Mouse (Mus musculus) heart, embryonic 10.5 days (tissue): Measurements from ENCODE around the gene Olfr1002. TPM values are rescaled to one million over a fixed set of nuclear protein-coding genes. Genes with fewer than 3 reads are reported as not detected.
"Not testable (repeated sequence)": the region's sequence is repeated elsewhere in the genome, so short reads cannot be mapped to it uniquely, and the experiment has no call there.

Experiments used
- DNase-seq: peaks from one replicate; pipeline ENCODE4 v3.0.0-alpha.2; 2017; ENCODE audit warnings: low spot score
- H3K27ac ChIP-seq: fragments of 300-500 bp; sonication (generic); 2 replicates; pipeline ENCODE4 v1.5.1; 2016; ENCODE audit warnings: mild to moderate bottlenecking
- H3K27me3 ChIP-seq: fragments of 300-500 bp; sonication (generic); 2 replicates; pipeline ENCODE4 v1.6.1; 2016; ENCODE audit warnings: mild to moderate bottlenecking; ENCODE audit not compliant: poor library complexity, insufficient read depth, severe bottlenecking
- H3K36me3 ChIP-seq: fragments of 300-500 bp; sonication (generic); 2 replicates; pipeline ENCODE4 v1.6.1; 2016; ENCODE audit warnings: mild to moderate bottlenecking, moderate library complexity
- H3K4me1 ChIP-seq: fragments of 300-500 bp; sonication (generic); 2 replicates; pipeline ENCODE4 v1.6.1; 2016; ENCODE audit warnings: mild to moderate bottlenecking
- H3K4me3 ChIP-seq: fragments of 300-500 bp; sonication (generic); 2 replicates; pipeline ENCODE4 v1.5.1; 2016; ENCODE audit warnings: mild to moderate bottlenecking, moderate library complexity
- H3K9me3 ChIP-seq: fragments of 300-500 bp; sonication (generic); 2 replicates; pipeline ENCODE4 v1.6.1; 2016; ENCODE audit warnings: mild to moderate bottlenecking, moderate library complexity
- WGBS: fragments of 180-500 bp; shearing (Covaris S2); methylation state at CpG from one replicate; pipeline ENCODE4 v1.1.7; 2016; 5-methylcytosine and 5-hydroxymethylcytosine counted together
- polyA plus RNA-seq: library from polyadenylated mRNA; unstranded; fragments of >200 nt; fragmentation: Nextera tagmentation; extraction: Ambion mirVana; gene quantifications from 2 replicates; pipeline ENCODE4 v1.2.1, GENCODE M21; 2016

Gene Olfr1002
- not detected in 2 replicates for polyA plus RNA-seq

DNA sequence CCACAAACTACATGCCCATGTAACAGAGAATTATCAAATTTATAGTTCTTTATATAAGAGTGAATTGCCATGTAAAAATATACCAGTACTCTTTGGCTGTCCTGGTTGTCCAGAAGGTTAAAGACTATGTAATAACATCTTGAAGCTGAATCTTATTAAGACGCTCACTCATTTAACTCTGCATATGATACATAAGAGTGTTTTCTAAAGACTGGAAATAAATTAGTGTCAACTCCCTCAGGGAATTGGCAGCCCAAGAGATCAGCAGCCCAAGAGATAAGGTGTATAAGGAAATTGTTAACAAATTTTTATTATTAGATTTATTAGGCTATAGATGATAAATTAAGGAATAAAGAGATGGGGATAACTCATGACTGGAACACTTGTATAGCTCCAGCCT lies at the start of gene Olfr1002:
Olfr1002 (minus strand) TSS at position 101 of the 400 bp plus-strand sequence.
- H3K27ac ChIP-seq: no peak within 1 kb of the TSS
- no peaks in the 10 kb centered on the region for H3K36me3 ChIP-seq
- H3K27me3 ChIP-seq: no peaks in the 10 kb centered on the region
- H3K4me1 ChIP-seq: no peaks in the 10 kb centered on the region
- no peak within 1 kb of the TSS for H3K4me3 ChIP-seq
- H3K9me3 ChIP-seq: no peaks in the 10 kb centered on the region
- no peak for DNase-seq
- 96% methylated on average over 1 of the region's 1 CpGs for WGBS

- no peak for DNase-seq
- H3K36me3 ChIP-seq: no peaks in the 10 kb centered on the region
- no peak within 1 kb of the TSS for H3K27ac ChIP-seq
- H3K4me3 ChIP-seq: no peak within 1 kb of the TSS
- no peaks in the 10 kb centered on the region for H3K4me1 ChIP-seq
- no peaks in the 10 kb centered on the region for H3K27me3 ChIP-seq
- H3K9me3 ChIP-seq: 0 out of 2 replicates have a peak, but pooled peaks cover 3% of the 10 kb centered on the region
Observed at GRCm38 (mm10) chr2:85689131-85689530, 38.6 kb upstream of the Olfr1002 start, which contains the start of gene Olfr1008. Olfr1008 (plus strand) TSS chr2:85689431.

DNA sequence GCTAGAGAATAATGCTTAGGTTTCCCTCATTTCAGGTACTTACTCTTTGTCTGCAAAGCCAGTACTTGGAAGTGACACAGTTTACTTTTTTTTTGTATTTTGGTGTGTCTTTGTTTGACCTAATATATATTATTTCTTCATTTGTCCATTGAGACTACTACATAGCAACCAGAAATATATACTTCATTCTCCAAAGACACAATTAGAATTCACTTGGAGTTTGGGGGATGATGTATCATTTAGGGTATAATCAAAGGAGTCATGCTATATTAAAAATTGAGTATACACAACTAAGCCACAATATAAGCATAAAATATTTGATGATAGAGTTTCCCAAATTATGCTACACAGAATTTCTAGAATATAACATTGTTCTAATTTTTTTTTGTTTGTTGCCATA lies 28.2 kb upstream of the Olfr1002 start, which contains the start of gene Olfr1006:
Olfr1006 (minus strand) TSS at position 101 of the 400 bp plus-strand sequence.
- no peak within 1 kb of the TSS for H3K27ac ChIP-seq
- H3K9me3 ChIP-seq: no peaks in the 10 kb centered on the region
- no peak for DNase-seq
- H3K36me3 ChIP-seq: no peaks in the 10 kb centered on the region
- no peak within 1 kb of the TSS for H3K4me3 ChIP-seq
- H3K4me1 ChIP-seq: no peaks in the 10 kb centered on the region
- H3K27me3 ChIP-seq: no peaks in the 10 kb centered on the region

DNA sequence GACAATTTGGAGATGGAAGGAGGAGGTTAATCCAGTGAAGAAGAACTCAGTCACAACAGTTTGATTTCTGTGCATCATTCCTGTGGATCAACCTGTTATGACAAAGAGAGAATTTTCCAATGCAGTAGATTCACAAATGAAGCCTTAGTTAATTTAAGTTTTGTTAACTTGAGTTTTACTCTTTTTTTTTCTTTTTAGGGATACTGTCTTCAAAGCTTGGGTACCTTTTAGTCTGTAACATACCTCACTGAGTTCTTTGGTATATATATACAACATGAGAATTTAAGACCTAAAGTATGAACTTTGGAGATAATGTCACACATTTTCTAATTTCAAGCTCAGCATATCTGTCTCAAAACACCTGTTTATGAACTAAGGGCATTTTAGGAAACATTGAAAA lies 13.9 kb upstream of the Olfr1002 start, which contains the start of gene Olfr154:
Olfr154 (minus strand) TSS at position 101 of the 400 bp plus-strand sequence.
- H3K36me3 ChIP-seq, H3K27ac ChIP-seq, H3K4me3 ChIP-seq, H3K9me3 ChIP-seq, DNase-seq, H3K27me3 ChIP-seq, H3K4me1 ChIP-seq: not testable (repeated sequence)

- no peaks in the 10 kb centered on the region for H3K4me1 ChIP-seq
- WGBS: 57% methylated on average over 1 of the region's 1 CpGs
- DNase-seq: no peak
- no peaks in the 10 kb centered on the region for H3K27me3 ChIP-seq
- H3K4me3 ChIP-seq: no peak within 1 kb of the TSS
- no peak within 1 kb of the TSS for H3K27ac ChIP-seq
- no peaks in the 10 kb centered on the region for H3K9me3 ChIP-seq
- no peaks in the 10 kb centered on the region for H3K36me3 ChIP-seq
Observed at GRCm38 (mm10) chr2:85611803-85612202, 38.7 kb downstream of the Olfr1002 start, which contains the start of gene Olfr1000. Olfr1000 (minus strand) TSS chr2:85611903.

Other genes starting within 250 kb of the Olfr1002 start
- gene Olfr992, start 241.2 kb downstream of the Olfr1002 start, polyA plus RNA-seq: not detected in 2 replicates
- gene Olfr993, start 235.8 kb downstream of the Olfr1002 start, polyA plus RNA-seq: not detected in 2 replicates
- gene Olfr994, start 214.3 kb downstream of the Olfr1002 start, polyA plus RNA-seq: not detected in 2 replicates
- not detected in 2 replicates for gene Olfr995, start 207.1 kb downstream of the Olfr1002 start, polyA plus RNA-seq
- not detected in 2 replicates for gene 4833423E24Rik, start 131.7 kb downstream of the Olfr1002 start, polyA plus RNA-seq
- not detected in 2 replicates for gene Olfr996, start 71.5 kb downstream of the Olfr1002 start, polyA plus RNA-seq
- not detected in 2 replicates for gene Olfr998, start 61.8 kb downstream of the Olfr1002 start, polyA plus RNA-seq
- not detected in 2 replicates for gene Olfr1000, start 38.8 kb downstream of the Olfr1002 start, polyA plus RNA-seq
- gene Olfr154, start 13.8 kb upstream of the Olfr1002 start, polyA plus RNA-seq: not detected in 2 replicates
- gene Olfr1006, start 28.1 kb upstream of the Olfr1002 start, polyA plus RNA-seq: not detected in 2 replicates
- gene Olfr1008, start 38.7 kb upstream of the Olfr1002 start, polyA plus RNA-seq: not detected in 2 replicates
- not detected in 2 replicates for gene Olfr1009, start 64.7 kb upstream of the Olfr1002 start, polyA plus RNA-seq
- not detected in 2 replicates for gene Olfr1012, start 112.1 kb upstream of the Olfr1002 start, polyA plus RNA-seq
- not detected in 2 replicates for gene Olfr1013, start 116.4 kb upstream of the Olfr1002 start, polyA plus RNA-seq
- not detected in 2 replicates for gene Olfr1014, start 122.0 kb upstream of the Olfr1002 start, polyA plus RNA-seq
- gene Olfr1015, start 131.3 kb upstream of the Olfr1002 start, polyA plus RNA-seq: not detected in 2 replicates
- not detected in 2 replicates for gene Olfr1016, start 151.8 kb upstream of the Olfr1002 start, polyA plus RNA-seq
- not detected in 2 replicates for gene Olfr1018, start 167.8 kb upstream of the Olfr1002 start, polyA plus RNA-seq
- gene Olfr1019, start 194.8 kb upstream of the Olfr1002 start, polyA plus RNA-seq: not detected in 2 replicates
- gene Olfr1020, start 196.3 kb upstream of the Olfr1002 start, polyA plus RNA-seq: not detected in 2 replicates
- not detected in 2 replicates for gene Olfr1022, start 217.9 kb upstream of the Olfr1002 start, polyA plus RNA-seq
- not detected in 2 replicates for gene Olfr1023, start 234.9 kb upstream of the Olfr1002 start, polyA plus RNA-seq